Mouse (Mus musculus) C2C12 (cell line): ENCODE data around the gene Zxdc. TPM values are rescaled to one million over a fixed set of nuclear protein-coding genes. Genes with fewer than 3 reads are reported as not detected.

Source experiments
- H3K27me3 ChIP-seq: one replicate; pipeline ENCODE4 v1.6.1; 2011; ENCODE audit not compliant: control insufficient read depth, insufficient read depth, insufficient read length
- H3K36me3 ChIP-seq: one replicate; pipeline ENCODE4 v1.6.1; 2011; ENCODE audit not compliant: control insufficient read depth, insufficient read depth
- H3K4me3 ChIP-seq: one replicate; pipeline ENCODE4 v1.5.1; 2011; ENCODE audit warnings: mild to moderate bottlenecking, control low read depth; ENCODE audit not compliant: poor library complexity, insufficient read depth, severe bottlenecking
- H3K79me2 ChIP-seq: one replicate; pipeline ENCODE4 v1.6.1; 2011; ENCODE audit not compliant: control insufficient read depth, insufficient read depth
- H3K79me3 ChIP-seq: one replicate; pipeline ENCODE4 v1.6.1; 2011; ENCODE audit warnings: low read depth, control low read depth
- H3ac ChIP-seq: one replicate; pipeline ENCODE3; 2011; ENCODE audit warnings: low read depth; ENCODE audit not compliant: control insufficient read depth, insufficient read length
- CEBPB ChIP-seq: IDR thresholded peaks from one replicate; pipeline ENCODE4 v1.6.1; 2011; ENCODE audit warnings: low read depth, mild to moderate bottlenecking, control low read depth, moderate library complexity
- CTCF ChIP-seq: IDR thresholded peaks from one replicate; pipeline ENCODE4 v1.5.1; 2011; ENCODE audit not compliant: control insufficient read depth, insufficient read depth, insufficient read length
- FOSL1 ChIP-seq: IDR thresholded peaks from one replicate; pipeline ENCODE4 v1.8.0; 2011; ENCODE audit warnings: mild to moderate bottlenecking, low read length; ENCODE audit not compliant: poor library complexity, insufficient read depth, severe bottlenecking
- MAX ChIP-seq: IDR thresholded peaks from one replicate; pipeline ENCODE4 v1.6.1; 2011; ENCODE audit warnings: mild to moderate bottlenecking, control low read depth
- MYOD1 ChIP-seq: IDR thresholded peaks from one replicate; pipeline ENCODE4 v1.6.1; 2011; ENCODE audit warnings: low read depth; ENCODE audit not compliant: control insufficient read depth, insufficient read length
- MYOG ChIP-seq: IDR thresholded peaks from one replicate; pipeline ENCODE4 v1.6.1; 2011; ENCODE audit not compliant: control insufficient read depth, insufficient read length; ENCODE audit errors: extremely low read depth
- USF1 ChIP-seq: IDR thresholded peaks from one replicate; pipeline ENCODE4 v1.6.1; 2011; ENCODE audit warnings: low read depth, mild to moderate bottlenecking, control low read depth, moderate library complexity
- polyA plus RNA-seq: library from polyadenylated mRNA; unstranded; fragments of >200 nt; fragmentation: generic; extraction: Trizol; gene quantifications from one replicate; pipeline ENCODE4 v1.2.1, GENCODE M21; 2012; ENCODE audit warnings: missing spikeins

The Zxdc gene
- polyA plus RNA-seq, 1 experiment, result 7.4 TPM

- no peak overlapping the region for H3K4me3 ChIP-seq
- H3K79me2 ChIP-seq, result no peaks in the 10 kb centered on the region
- no peaks in the 10 kb centered on the region for H3K36me3 ChIP-seq
- H3K79me3 ChIP-seq, result no peaks in the 10 kb centered on the region
- TF ChIP-seq CEBPB (no peak), USF1 (no peak), MYOD1 (no peak), MAX (no peak), CTCF (no peak), MYOG (no peak), FOSL1 (no peak)
- H3ac ChIP-seq, result no peak overlapping the region
- H3K27me3 ChIP-seq, result peaks cover 14% of the 10 kb centered on the region
Measured at GRCm38 (mm10) chr6:90450697-90451096, 81.4 kb downstream of the Zxdc start.

- TF ChIP-seq MYOG (no peak), MYOD1 (no peak), FOSL1 (no peak), CEBPB (no peak), MAX (no peak), CTCF (no peak), USF1 (no peak)
- peaks cover 15% of the 10 kb centered on the region for H3K27me3 ChIP-seq
- H3K79me2 ChIP-seq, result no peaks in the 10 kb centered on the region
Measured at GRCm38 (mm10) chr6:90451512-90451911, 82.2 kb downstream of the Zxdc start.

GRCm38 (mm10) chr6:90452603-90453002 lies 83.3 kb downstream of the Zxdc start:
- Histone ChIP-seq H3K36me3 (no peaks in the 10 kb centered on the region), H3K79me2 (no peaks in the 10 kb centered on the region), H3K79me3 (no peaks in the 10 kb centered on the region), H3ac (no peak overlapping the region), H3K4me3 (no peak overlapping the region), H3K27me3 (peaks cover 22% of the 10 kb centered on the region)
- TF ChIP-seq MAX (no peak), CEBPB (no peak), FOSL1 (no peak), CTCF (no peak), USF1 (no peak), MYOD1 (no peak), MYOG (no peak)

More at GRCm38 (mm10) chr6:90451512-90451911, 82.2 kb downstream of the Zxdc start:
- no peak overlapping the region for H3ac ChIP-seq
- no peak overlapping the region for H3K4me3 ChIP-seq
- H3K79me3 ChIP-seq, result no peaks in the 10 kb centered on the region
- H3K36me3 ChIP-seq, result no peaks in the 10 kb centered on the region

Other genes with a start within 250 kb of the Zxdc start
- not detected for gene Vmn1r51, start 246.9 kb upstream of the Zxdc start, polyA plus RNA-seq
- gene Vmn1r52, start 194.7 kb upstream of the Zxdc start, polyA plus RNA-seq, result not detected
- not detected for gene V1ra8, start 166.7 kb upstream of the Zxdc start, polyA plus RNA-seq
- gene Vmn1r53, start 145.1 kb upstream of the Zxdc start, polyA plus RNA-seq, result not detected
- gene Vmn1r54, start 123.2 kb upstream of the Zxdc start, polyA plus RNA-seq, result not detected
- not detected for gene BC048671, start 68.3 kb upstream of the Zxdc start, polyA plus RNA-seq
- 0.05 TPM for gene Chst13, start 44.3 kb upstream of the Zxdc start, polyA plus RNA-seq
- gene Uroc1, start 36.2 kb upstream of the Zxdc start, polyA plus RNA-seq, result not detected
- 0.02 TPM for gene Cfap100, start 59.3 kb downstream of the Zxdc start, polyA plus RNA-seq
- gene Klf15, start 93.1 kb downstream of the Zxdc start, polyA plus RNA-seq, result not detected
- 0.16 TPM for gene Aldh1l1, start 116.9 kb downstream of the Zxdc start, polyA plus RNA-seq
- gene Slc41a3, start 235.2 kb downstream of the Zxdc start, polyA plus RNA-seq, result 0.97 TPM